Mouse (Mus musculus) myocyte (in vitro differentiated cells): ENCODE measurements at regions not wholly inside any gene's neighbourhood (a gene's known extent, or its start where the extent isn't known, plus 50 kb on each side); places are given as distances from the start of the nearest gene placed in this dataset.
"Not testable (repeated sequence)": the region's sequence is repeated elsewhere in the genome, so short reads cannot be mapped to it uniquely, and the experiment has no call there.

ENCODE experiments used
- H3K27me3 ChIP-seq: one replicate; pipeline ENCODE4 v1.6.1; 2011; ENCODE audit not compliant: control insufficient read depth, insufficient read depth, insufficient read length
- H3K36me3 ChIP-seq: one replicate; pipeline ENCODE4 v1.6.1; 2011; ENCODE audit not compliant: control insufficient read depth, insufficient read depth
- H3K4me2 ChIP-seq: one replicate; pipeline ENCODE4 v1.6.1; 2011; ENCODE audit warnings: low read depth, control low read depth
- H3K4me3 ChIP-seq: one replicate; pipeline ENCODE4 v1.5.1; 2011; ENCODE audit warnings: mild to moderate bottlenecking, control low read depth, moderate library complexity
- H3K79me2 ChIP-seq: one replicate; pipeline ENCODE4 v1.6.1; 2011; ENCODE audit not compliant: control insufficient read depth, insufficient read depth
- H3ac ChIP-seq: one replicate; pipeline ENCODE4 v1.6.1; 2011; ENCODE audit not compliant: control insufficient read depth, insufficient read length
- CEBPB ChIP-seq: IDR thresholded peaks from 2 replicates; pipeline ENCODE4 v1.6.1; 2011; ENCODE audit warnings: mild to moderate bottlenecking, moderate library complexity; ENCODE audit not compliant: poor library complexity, insufficient read depth, severe bottlenecking
- E2F4 ChIP-seq: IDR thresholded peaks from one replicate; pipeline ENCODE4 v1.6.1; 2011; ENCODE audit warnings: mild to moderate bottlenecking, control low read depth, moderate library complexity; ENCODE audit not compliant: insufficient read depth
- MAX ChIP-seq: IDR thresholded peaks from one replicate; pipeline ENCODE4 v1.6.1; 2011; ENCODE audit warnings: low read depth, mild to moderate bottlenecking, control low read depth
- MYOD1 ChIP-seq, 3 experiments: IDR thresholded peaks; one replicate each; pipeline ENCODE4 v1.6.1; 2011; ENCODE audit warnings: control low read depth in 2 of 3, low read depth in 2 of 3, mild to moderate bottlenecking in 2 of 3, moderate library complexity in 1 of 3; ENCODE audit not compliant: insufficient read length in 2 of 3, control insufficient read depth in 1 of 3
- MYOG ChIP-seq, 3 experiments: IDR thresholded peaks; one replicate each; pipeline ENCODE4 v1.6.1; 2011; ENCODE audit warnings: control low read depth in 2 of 3, low read depth in 2 of 3, mild to moderate bottlenecking in 2 of 3; ENCODE audit not compliant: insufficient read length in 2 of 3, control insufficient read depth in 1 of 3, insufficient read depth in 1 of 3
- POLR2A ChIP-seq: IDR thresholded peaks from one replicate; pipeline ENCODE4 v1.6.1; 2011; ENCODE audit warnings: low read depth, mild to moderate bottlenecking, control low read depth, moderate library complexity; ENCODE audit not compliant: insufficient read length
- POLR2AphosphoS2 ChIP-seq: IDR thresholded peaks from one replicate; pipeline ENCODE4 v1.6.1; 2011; ENCODE audit warnings: low read depth, control low read depth; ENCODE audit not compliant: insufficient read length
- REST ChIP-seq: IDR thresholded peaks from one replicate; pipeline ENCODE4 v1.6.1; 2011; ENCODE audit warnings: mild to moderate bottlenecking, control low read depth, moderate library complexity; ENCODE audit not compliant: insufficient read depth, insufficient read length
- SRF ChIP-seq: IDR thresholded peaks from one replicate; pipeline ENCODE4 v1.6.1; 2011; ENCODE audit warnings: low read depth; ENCODE audit not compliant: control insufficient read depth, insufficient read length
- TCF12 ChIP-seq: IDR thresholded peaks from one replicate; pipeline ENCODE4 v1.6.1; 2011; ENCODE audit warnings: mild to moderate bottlenecking, control low read depth; ENCODE audit not compliant: poor library complexity, insufficient read depth, severe bottlenecking
- TCF3 ChIP-seq: IDR thresholded peaks from one replicate; pipeline ENCODE4 v1.6.1; 2011; ENCODE audit warnings: low read depth, control low read depth; ENCODE audit not compliant: insufficient read length
- USF1 ChIP-seq: IDR thresholded peaks from one replicate; pipeline ENCODE4 v1.6.1; 2011; ENCODE audit warnings: low read depth, mild to moderate bottlenecking, control low read depth, moderate library complexity

DNA sequence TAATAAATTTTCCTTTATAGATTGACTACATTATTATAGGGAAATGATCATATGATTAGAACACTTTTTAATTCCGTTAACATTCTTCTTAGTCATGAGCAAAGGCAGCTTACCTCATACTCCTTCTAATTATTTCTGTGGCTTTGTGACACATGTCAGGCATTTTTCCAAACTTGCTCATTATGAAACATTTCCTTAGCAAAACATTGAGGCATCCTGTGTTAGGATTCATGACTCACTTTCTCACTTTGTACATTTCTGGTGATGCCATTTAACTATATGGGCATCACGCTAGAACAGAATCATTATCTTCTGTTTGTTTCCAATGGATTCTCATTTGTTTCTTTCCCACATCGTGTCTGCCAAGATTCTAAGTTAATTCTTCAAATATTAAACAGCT, 621.3 kb downstream of the Tecrl start:
- H3K36me3 ChIP-seq, result no peaks in the 10 kb centered on the region
- no peaks in the 10 kb centered on the region for H3K79me2 ChIP-seq
- H3ac ChIP-seq, result no peak overlapping the region
- no peaks in the 10 kb centered on the region for H3K27me3 ChIP-seq
- H3K4me2 ChIP-seq, result no peak overlapping the region
- TF ChIP-seq USF1, result no peak
- no peak for TF ChIP-seq MYOD1 (IDR thresholded peaks at IDR 0.05; ENCODE audit: control insufficient read depth in 1 of 3, insufficient read length in 2 of 3, low read depth in 2 of 3)
- TF ChIP-seq TCF3, result no peak
- TF ChIP-seq MYOG (IDR thresholded peaks at IDR 0.05; ENCODE audit: control insufficient read depth in 1 of 3, insufficient read depth in 1 of 3, insufficient read length in 2 of 3, low read depth in 2 of 3), result no peak
- no peak overlapping the region for H3K4me3 ChIP-seq

- H3K79me2 ChIP-seq, result no peaks in the 10 kb centered on the region
- no peak overlapping the region for H3K4me3 ChIP-seq
- H3K36me3 ChIP-seq, result no peaks in the 10 kb centered on the region
- H3K4me2 ChIP-seq, result peak overlapping the region; percentile 42
- TF ChIP-seq MYOD1 (IDR thresholded peaks at IDR 0.05; ENCODE audit: control insufficient read depth in 1 of 3, insufficient read length in 2 of 3, low read depth in 2 of 3) (no peak), E2F4 (no peak), USF1 (no peak), CEBPB (no peak), SRF (no peak)
- H3K27me3 ChIP-seq, result no peaks in the 10 kb centered on the region
- H3ac ChIP-seq, result no peak overlapping the region
Measured at GRCm38 (mm10) chr5:82728240-82728639, 626.8 kb downstream of the Tecrl start.

- Histone ChIP-seq H3K79me2 (no peaks in the 10 kb centered on the region), H3K4me3 (no peak overlapping the region), H3K4me2 (peak overlapping the region; percentile 42), H3ac (no peak overlapping the region), H3K27me3 (no peaks in the 10 kb centered on the region), H3K36me3 (no peaks in the 10 kb centered on the region)
- no peak for TF ChIP-seq USF1
- no peak for TF ChIP-seq MYOD1 (IDR thresholded peaks at IDR 0.05; ENCODE audit: control insufficient read depth in 1 of 3, insufficient read length in 2 of 3, low read depth in 2 of 3)
- TF ChIP-seq SRF, result no peak
- TF ChIP-seq REST, result no peak
- TF ChIP-seq CEBPB, result no peak
Measured at GRCm38 (mm10) chr5:82727250-82728003, 627.6 kb downstream of the Tecrl start.

- H3ac ChIP-seq, result no peak overlapping the region
- H3K4me3 ChIP-seq, result no peak overlapping the region
- H3K79me2 ChIP-seq, result no peaks in the 10 kb centered on the region
- TF ChIP-seq USF1, result no peak
- TF ChIP-seq MAX, result no peak
- no peak for TF ChIP-seq SRF
- TF ChIP-seq CEBPB, result no peak
- no peak for TF ChIP-seq MYOG (IDR thresholded peaks at IDR 0.05; ENCODE audit: control insufficient read depth in 1 of 3, insufficient read depth in 1 of 3, insufficient read length in 2 of 3, low read depth in 2 of 3)
- TF ChIP-seq REST, result no peak
- no peak for TF ChIP-seq TCF12
- TF ChIP-seq MYOD1 (IDR thresholded peaks at IDR 0.05; ENCODE audit: control insufficient read depth in 1 of 3, insufficient read length in 2 of 3, low read depth in 2 of 3), result no peak
- no peak for TF ChIP-seq POLR2AphosphoS2
- no peak for TF ChIP-seq E2F4
- no peak for TF ChIP-seq POLR2A
- TF ChIP-seq TCF3, result no peak
- H3K36me3 ChIP-seq, result no peaks in the 10 kb centered on the region
- H3K27me3 ChIP-seq, result no peaks in the 10 kb centered on the region
- no peak overlapping the region for H3K4me2 ChIP-seq
Measured at GRCm38 (mm10) chr5:82715705-82716104, 639.3 kb downstream of the Tecrl start.

- H3K79me2 ChIP-seq, H3K4me2 ChIP-seq, H3K4me3 ChIP-seq, H3ac ChIP-seq, H3K36me3 ChIP-seq, H3K27me3 ChIP-seq: not testable (repeated sequence)
Measured at GRCm38 (mm10) chr5:82699666-82700065, 655.3 kb downstream of the Tecrl start.

GRCm38 (mm10) chr5:82698942-82699341, 656.1 kb downstream of the Tecrl start:
- Histone ChIP-seq H3K4me2 (no peak overlapping the region), H3K79me2 (no peaks in the 10 kb centered on the region), H3ac (no peak overlapping the region), H3K4me3 (no peak overlapping the region), H3K27me3 (no peaks in the 10 kb centered on the region), H3K36me3 (no peaks in the 10 kb centered on the region)
- TF ChIP-seq CEBPB, result no peak
- TF ChIP-seq POLR2AphosphoS2, result no peak
- no peak for TF ChIP-seq TCF12
- no peak for TF ChIP-seq MYOD1 (IDR thresholded peaks at IDR 0.05; ENCODE audit: control insufficient read depth in 1 of 3, insufficient read length in 2 of 3, low read depth in 2 of 3)
- no peak for TF ChIP-seq MAX
- TF ChIP-seq TCF3, result no peak
- no peak for TF ChIP-seq POLR2A
- no peak for TF ChIP-seq MYOG (IDR thresholded peaks at IDR 0.05; ENCODE audit: control insufficient read depth in 1 of 3, insufficient read depth in 1 of 3, insufficient read length in 2 of 3, low read depth in 2 of 3)
- no peak for TF ChIP-seq USF1
